Mouse (Mus musculus) neural tube, embryonic 11.5 days (tissue): Measurements from ENCODE around the gene Ptafr. TPM values are rescaled to one million over a fixed set of nuclear protein-coding genes. Genes with fewer than 3 reads are reported as not detected.

Experiments used
- ATAC-seq: fragments of 200-750 bp; cut with Nextera tagmentation; 2 replicates; pipeline ENCODE4 v1.8.0; 2017; ENCODE audit warnings: moderate number of reproducible peaks, mild to moderate bottlenecking, moderate TSS enrichment, moderate library complexity; ENCODE audit not compliant: insufficient read depth, low FRiP score, low TSS enrichment
- DNase-seq: peaks from one replicate; pipeline ENCODE4 v3.0.0-alpha.2; 2015; ENCODE audit warnings: low spot score
- H3K27ac ChIP-seq: fragments of 300-500 bp; sonication (generic); 2 replicates; pipeline ENCODE4 v1.5.1; 2014; ENCODE audit warnings: low read depth, mild to moderate bottlenecking, low read length
- H3K27me3 ChIP-seq: fragments of 300-500 bp; sonication (generic); 2 replicates; pipeline ENCODE4 v1.6.1; 2014; ENCODE audit warnings: mild to moderate bottlenecking, low read length, mixed read lengths; ENCODE audit not compliant: control insufficient read depth, insufficient read depth
- H3K36me3 ChIP-seq: fragments of 300-500 bp; sonication (generic); 2 replicates; pipeline ENCODE4 v1.6.1; 2014; ENCODE audit warnings: mild to moderate bottlenecking, low read length, moderate library complexity, mixed read lengths; ENCODE audit not compliant: control insufficient read depth, insufficient read depth
- H3K4me1 ChIP-seq: fragments of 300-500 bp; sonication (generic); 2 replicates; pipeline ENCODE4 v1.6.1; 2014; ENCODE audit warnings: low read length, mixed read lengths; ENCODE audit not compliant: control insufficient read depth, insufficient read depth
- H3K4me2 ChIP-seq: fragments of 300-500 bp; sonication (generic); 2 replicates; pipeline ENCODE4 v1.6.1; 2014; ENCODE audit warnings: low read depth, mild to moderate bottlenecking, moderate library complexity
- H3K4me3 ChIP-seq: fragments of 300-500 bp; sonication (generic); 2 replicates; pipeline ENCODE4 v1.5.1; 2014; ENCODE audit warnings: low read depth, low read length
- H3K9ac ChIP-seq: fragments of 300-500 bp; sonication (generic); 2 replicates; pipeline ENCODE4 v1.6.1; 2014; ENCODE audit warnings: mild to moderate bottlenecking, low read length
- H3K9me3 ChIP-seq: fragments of 300-500 bp; sonication (generic); 2 replicates; pipeline ENCODE4 v1.6.1; 2016; ENCODE audit warnings: low read length; ENCODE audit not compliant: control insufficient read depth
- whole genome bisulfite sequencing: fragments of 180-500 bp; shearing (Covaris S2); extraction: QIAGEN DNeasy Blood & Tissue Kit; methylation state at CpG from one replicate; pipeline ENCODE4 v1.1.7; 2014; 5-methylcytosine and 5-hydroxymethylcytosine counted together
- polyA plus RNA-seq: library from polyadenylated mRNA; unstranded; fragments of >200 nt; fragmentation: Nextera tagmentation; extraction: Ambion mirVana; gene quantifications from 2 replicates; pipeline ENCODE4 v1.2.1, GENCODE M21; 2014

Gene Ptafr
- polyA plus RNA-seq: 0.12 and 0.21 TPM in 2 replicates

DNA sequence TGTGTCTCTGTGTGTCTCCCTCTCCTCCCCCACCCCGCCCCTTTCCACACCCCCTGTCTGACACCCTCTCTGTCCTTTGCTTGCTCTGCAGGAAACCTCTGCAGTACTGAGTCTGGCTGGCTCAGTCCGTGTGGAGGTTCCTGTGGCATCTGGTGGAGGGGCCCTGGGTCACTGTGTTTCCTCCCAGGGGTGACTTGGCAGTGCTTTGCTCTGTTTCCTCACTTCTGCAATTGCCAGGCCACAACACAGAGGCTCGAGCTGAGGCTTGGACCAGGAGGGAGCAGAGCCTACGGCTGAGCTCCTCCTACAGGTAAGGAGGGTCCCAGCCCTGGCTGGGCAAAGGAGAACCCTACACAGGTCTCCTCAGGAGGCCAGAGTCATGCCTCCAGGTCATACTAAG is at the start of gene Ptafr:
Ptafr (plus strand) TSS at position 103 of the 400 bp plus-strand sequence.
- no peak within 1 kb of the TSS for H3K27ac ChIP-seq
- DNase-seq (no peak), ATAC-seq (no peak)
- no peak within 1 kb of the TSS for H3K4me2 ChIP-seq
- H3K36me3 ChIP-seq: no peaks in the 10 kb centered on the region
- H3K9me3 ChIP-seq: no peaks in the 10 kb centered on the region
- H3K4me1 ChIP-seq: no peaks in the 10 kb centered on the region
- H3K27me3 ChIP-seq: no peaks in the 10 kb centered on the region
- WGBS: 38% methylated on average over 4 of the region's 4 CpGs
- H3K9ac ChIP-seq: no peak within 1 kb of the TSS
- H3K4me3 ChIP-seq: no peak within 1 kb of the TSS

DNA sequence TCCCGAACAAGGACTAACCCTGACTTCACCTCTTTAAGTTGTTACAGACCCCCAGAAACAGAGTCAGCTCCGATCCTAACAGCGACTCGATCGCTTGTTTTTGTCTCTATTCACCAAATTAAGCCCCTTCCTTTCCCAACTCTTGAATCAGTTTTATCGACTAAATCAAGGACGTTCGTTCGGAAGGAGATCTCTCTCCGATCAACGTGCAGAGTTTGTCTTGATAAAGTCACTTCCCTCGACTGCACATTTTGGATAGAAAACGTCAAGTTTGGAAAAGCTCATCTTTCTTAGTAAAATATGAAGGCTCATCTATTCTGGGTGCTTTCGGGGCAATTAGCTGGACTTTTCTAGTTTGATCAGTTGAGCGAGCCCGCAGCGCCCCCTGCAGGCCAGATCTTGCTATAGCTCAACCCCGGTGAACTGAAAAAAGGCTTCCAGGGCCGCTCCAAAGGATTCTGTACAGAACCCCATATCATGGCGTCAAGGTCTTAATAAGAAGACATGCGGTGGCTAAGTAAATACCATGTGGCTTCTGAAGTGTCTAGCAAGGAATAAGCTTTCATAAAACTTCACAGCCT is 49.2 kb upstream of the Ptafr start:
- DNase-seq (peak; percentile 85), ATAC-seq (no peak)
- 2% methylated on average over 21 of the region's 21 CpGs for WGBS
- Histone ChIP-seq H3K9ac (no peak overlapping the region), H3K4me1 (no peaks in the 10 kb centered on the region), H3K27me3 (no peaks in the 10 kb centered on the region), H3K36me3 (no peaks in the 10 kb centered on the region), H3K27ac (no peak overlapping the region), H3K4me2 (peak overlapping the region; percentile 96), H3K9me3 (no peaks in the 10 kb centered on the region), H3K4me3 (peak overlapping the region; percentile 42)

DNA sequence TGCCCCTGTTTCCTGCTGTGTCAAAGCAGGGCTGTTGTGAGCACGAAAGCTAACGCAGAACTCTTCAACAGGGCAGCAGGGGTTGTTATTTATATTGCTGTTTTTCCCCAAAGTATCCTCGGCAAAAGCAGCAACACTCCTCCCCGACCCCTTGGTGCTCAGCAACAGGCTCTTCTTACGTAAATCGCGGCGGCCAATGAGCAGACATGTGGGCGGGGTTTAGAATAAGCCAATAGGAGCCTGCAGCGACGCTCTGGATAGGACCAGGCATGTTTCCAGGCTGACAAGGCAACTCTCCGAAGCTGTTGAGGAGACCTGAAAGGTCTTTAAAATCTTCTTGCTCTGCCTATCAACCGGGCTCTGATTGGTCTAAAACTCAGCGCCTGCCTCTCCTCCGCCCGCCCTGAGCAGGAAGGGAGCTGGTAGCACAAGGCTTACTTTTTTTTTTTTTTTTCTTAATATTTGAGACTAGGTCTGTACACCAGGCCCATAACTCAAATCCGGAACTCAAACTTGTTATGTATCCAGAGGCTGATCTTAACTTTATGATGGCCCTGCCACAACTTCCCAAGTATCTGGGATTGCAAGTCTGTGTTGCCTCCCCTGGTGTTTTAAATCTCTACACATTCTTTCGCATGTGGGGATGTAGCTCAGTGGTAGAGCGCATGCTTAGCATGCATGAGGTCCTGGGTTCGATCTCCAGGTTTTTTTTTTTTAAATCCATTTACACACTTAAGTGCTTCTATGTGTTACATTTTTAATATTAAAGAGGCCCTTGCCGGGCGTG is 48.3 kb upstream of the Ptafr start:
- peak overlapping the region; percentile 96 for H3K4me2 ChIP-seq
- ATAC-seq (peak; percentile 91), DNase-seq (peak; percentile 90)
- no peak overlapping the region for H3K9ac ChIP-seq
- H3K9me3 ChIP-seq: no peaks in the 10 kb centered on the region
- H3K27ac ChIP-seq: peak overlapping the region; percentile 10; the same call in 1 of the 2 replicates
- H3K4me1 ChIP-seq: no peaks in the 10 kb centered on the region
- no peaks in the 10 kb centered on the region for H3K36me3 ChIP-seq
- H3K27me3 ChIP-seq: no peaks in the 10 kb centered on the region
- WGBS: 21% methylated on average over 22 of the region's 22 CpGs
- peak overlapping the region; percentile 42 for H3K4me3 ChIP-seq

DNA sequence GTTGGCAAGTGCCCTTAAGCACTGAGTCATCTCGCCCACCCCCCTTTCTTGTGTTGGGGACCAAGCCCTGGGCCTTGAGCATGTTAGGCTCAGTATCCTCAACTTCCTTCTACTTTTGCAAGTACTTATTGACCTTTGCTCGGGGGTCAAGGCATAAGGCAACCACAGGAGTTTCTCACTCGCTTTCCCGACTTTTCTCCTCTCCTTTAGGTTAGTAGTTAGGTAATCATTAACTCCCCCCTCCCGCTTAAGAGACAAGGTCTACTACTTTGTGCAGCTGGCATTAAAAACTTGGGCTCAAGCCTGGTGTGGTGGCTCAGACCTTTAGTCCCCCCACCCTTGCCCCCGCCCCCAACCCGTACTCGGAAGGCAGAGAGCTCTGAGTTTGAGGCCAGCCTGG is 45.8 kb upstream of the Ptafr start:
- Histone ChIP-seq H3K27ac (no peak overlapping the region), H3K4me2 (no peak overlapping the region), H3K4me1 (no peaks in the 10 kb centered on the region), H3K27me3 (no peaks in the 10 kb centered on the region), H3K9ac (no peak overlapping the region), H3K9me3 (no peaks in the 10 kb centered on the region), H3K36me3 (no peaks in the 10 kb centered on the region), H3K4me3 (no peak overlapping the region)
- DNase-seq: no peak
- no peak for ATAC-seq
- WGBS: 63% methylated on average over 8 of the region's 8 CpGs

DNA sequence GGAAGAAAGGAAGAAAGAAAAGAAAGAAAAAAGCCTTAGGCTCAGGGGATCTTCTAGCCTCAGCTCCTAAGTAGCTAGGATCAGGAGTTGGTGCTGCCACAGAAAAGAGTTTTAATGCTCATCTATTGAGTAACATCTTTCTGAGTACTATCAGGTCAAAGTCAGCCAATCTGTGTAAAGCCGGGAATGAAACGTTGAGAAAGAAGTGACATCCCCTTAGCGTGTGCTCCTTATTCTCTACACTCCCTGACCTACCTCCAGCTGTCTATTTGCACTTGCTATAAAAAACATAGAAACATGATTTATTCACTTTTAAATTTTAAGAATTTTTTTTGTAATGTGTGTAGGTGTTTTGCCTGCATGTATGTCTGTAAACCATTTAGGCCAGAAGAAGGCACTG is 44.7 kb upstream of the Ptafr start:
- Histone ChIP-seq H3K27ac (no peak overlapping the region), H3K4me1 (no peaks in the 10 kb centered on the region), H3K4me3 (no peak overlapping the region), H3K27me3 (no peaks in the 10 kb centered on the region), H3K4me2 (no peak overlapping the region), H3K36me3 (no peaks in the 10 kb centered on the region), H3K9ac (no peak overlapping the region), H3K9me3 (no peaks in the 10 kb centered on the region)
- ATAC-seq: no peak
- WGBS: 90% methylated on average over 3 of the region's 3 CpGs
- DNase-seq: no peak

DNA sequence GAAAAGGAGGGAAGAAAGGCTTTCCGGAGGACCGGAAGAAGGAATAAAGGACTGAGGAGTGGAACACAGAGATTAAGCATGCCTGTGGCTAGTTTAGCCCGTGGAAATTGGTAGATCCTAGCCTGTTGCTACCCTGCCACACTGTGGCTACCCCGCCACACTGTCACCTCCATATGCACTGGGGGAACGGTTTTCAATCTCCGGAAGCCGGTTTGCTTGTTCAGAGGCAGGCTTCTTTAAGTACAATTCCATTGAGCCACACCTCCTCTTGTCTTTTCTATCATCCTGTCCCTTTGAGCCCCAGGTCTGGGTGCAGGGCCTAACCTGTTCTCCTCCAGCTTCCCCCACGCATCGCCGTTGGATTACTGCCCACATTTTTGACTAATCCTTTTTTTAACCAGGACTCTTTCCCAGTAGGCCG is 39.5 kb upstream of the Ptafr start:
- H3K4me3 ChIP-seq: no peak overlapping the region
- DNase-seq (no peak), ATAC-seq (no peak)
- 16% methylated on average over 11 of the region's 11 CpGs for WGBS
- H3K36me3 ChIP-seq: no peaks in the 10 kb centered on the region
- H3K9me3 ChIP-seq: no peaks in the 10 kb centered on the region
- no peaks in the 10 kb centered on the region for H3K27me3 ChIP-seq
- no peak overlapping the region for H3K9ac ChIP-seq
- no peaks in the 10 kb centered on the region for H3K4me1 ChIP-seq
- H3K4me2 ChIP-seq: no peak overlapping the region
- H3K27ac ChIP-seq: no peak overlapping the region

DNA sequence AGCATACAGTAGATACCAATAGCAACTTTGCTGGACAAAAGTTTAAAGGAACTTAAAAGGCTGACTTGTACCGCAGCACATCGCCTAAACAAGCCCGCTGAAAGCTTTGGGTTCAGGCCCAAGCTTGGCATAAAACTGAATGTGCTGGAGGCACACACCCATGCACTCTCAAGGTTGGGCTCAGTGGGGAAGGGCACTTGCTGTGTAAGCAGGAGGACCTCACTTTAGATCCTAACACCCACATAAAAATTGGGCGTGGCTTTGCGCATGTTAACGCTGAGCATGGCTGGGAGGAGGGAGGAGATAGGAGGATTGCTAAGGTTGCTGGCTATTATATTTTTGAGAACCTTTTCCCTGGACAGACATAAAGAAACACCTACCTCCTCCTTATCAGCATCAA is 39.1 kb upstream of the Ptafr start:
- Histone ChIP-seq H3K4me1 (no peaks in the 10 kb centered on the region), H3K9ac (no peak overlapping the region), H3K36me3 (no peaks in the 10 kb centered on the region), H3K27me3 (no peaks in the 10 kb centered on the region), H3K9me3 (no peaks in the 10 kb centered on the region), H3K4me2 (no peak overlapping the region), H3K4me3 (no peak overlapping the region), H3K27ac (no peak overlapping the region)
- WGBS: 52% methylated on average over 6 of the region's 6 CpGs
- no peak for DNase-seq
- ATAC-seq: no peak

DNA sequence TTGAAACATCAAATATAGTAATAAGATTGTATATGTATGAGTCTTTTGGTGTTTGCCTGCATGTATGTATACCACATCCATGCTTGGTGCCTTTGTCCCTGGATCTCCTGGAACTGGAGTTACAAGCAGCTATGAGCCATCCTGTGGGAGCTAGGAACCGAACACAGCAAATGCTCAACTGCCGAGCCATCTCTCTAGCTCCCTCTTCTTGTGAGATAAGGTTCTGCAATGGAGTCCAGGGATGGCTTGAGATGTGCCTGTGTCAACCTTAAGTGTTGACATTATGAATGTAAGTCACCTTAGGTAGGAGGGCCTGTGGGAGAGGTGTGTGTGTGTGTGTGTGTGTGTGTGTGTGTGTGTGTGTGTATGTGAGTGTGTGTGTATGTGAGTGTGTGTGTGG is 37.2 kb upstream of the Ptafr start:
- Histone ChIP-seq H3K4me1 (no peaks in the 10 kb centered on the region), H3K9ac (no peak overlapping the region), H3K4me2 (no peak overlapping the region), H3K27me3 (no peaks in the 10 kb centered on the region), H3K27ac (no peak overlapping the region), H3K9me3 (no peaks in the 10 kb centered on the region), H3K36me3 (no peaks in the 10 kb centered on the region), H3K4me3 (no peak overlapping the region)
- WGBS: 55% methylated on average over 2 of the region's 2 CpGs
- DNase-seq (no peak), ATAC-seq (no peak)
